Mouse (Mus musculus) forebrain, embryonic 11.5 days (tissue): ENCODE data around the gene Adamts20. TPM values are rescaled to one million over a fixed set of nuclear protein-coding genes. Genes with fewer than 3 reads are reported as not detected.

Experiments used
- ATAC-seq: fragments of 200-750 bp; cut with Nextera tagmentation; replicated peaks from 2 replicates; pipeline ENCODE4 v1.8.0; 2017; ENCODE audit warnings: moderate TSS enrichment; ENCODE audit not compliant: low FRiP score
- DNase-seq: peaks from one replicate; pipeline ENCODE4 v3.0.0-alpha.2; 2017; ENCODE audit warnings: low spot score
- H3K27ac ChIP-seq: fragments of 300-500 bp; sonication (generic); 2 replicates; pipeline ENCODE4 v1.5.1; 2014; ENCODE audit warnings: low read depth, low read length
- H3K27me3 ChIP-seq: fragments of 300-500 bp; sonication (generic); 2 replicates; pipeline ENCODE4 v1.6.1; 2014; ENCODE audit warnings: mild to moderate bottlenecking, low read length, mixed read lengths; ENCODE audit not compliant: control insufficient read depth, insufficient read depth
- H3K36me3 ChIP-seq: fragments of 300-500 bp; sonication (generic); 2 replicates; pipeline ENCODE4 v1.6.1; 2014; ENCODE audit warnings: mild to moderate bottlenecking, low read length, moderate library complexity, mixed read lengths; ENCODE audit not compliant: control insufficient read depth, insufficient read depth
- H3K4me1 ChIP-seq: fragments of 300-500 bp; sonication (generic); replicated peaks from 2 replicates; pipeline ENCODE4 v1.6.1; 2014; ENCODE audit warnings: low read length, mixed read lengths; ENCODE audit not compliant: control insufficient read depth, insufficient read depth
- H3K4me2 ChIP-seq: fragments of 300-500 bp; sonication (generic); 2 replicates; pipeline ENCODE4 v1.6.1; 2014; ENCODE audit warnings: low read depth, mild to moderate bottlenecking, low read length, moderate library complexity, mixed read lengths; ENCODE audit not compliant: severe bottlenecking
- H3K4me3 ChIP-seq: fragments of 300-500 bp; sonication (generic); 2 replicates; pipeline ENCODE4 v1.5.1; 2014; ENCODE audit warnings: low read depth, low read length
- H3K9ac ChIP-seq: fragments of 300-500 bp; sonication (generic); 2 replicates; pipeline ENCODE4 v1.6.1; 2014; ENCODE audit warnings: low read length
- H3K9me3 ChIP-seq: fragments of 300-500 bp; sonication (generic); 2 replicates; pipeline ENCODE4 v1.6.1; 2016; ENCODE audit warnings: low read length, mixed read lengths; ENCODE audit not compliant: control insufficient read depth
- WGBS: fragments of 180-500 bp; shearing (Covaris S2); extraction: QIAGEN DNeasy Blood & Tissue Kit; methylation state at CpG from one replicate; pipeline ENCODE4 v1.1.7; 2014; 5-methylcytosine and 5-hydroxymethylcytosine counted together
- polyA plus RNA-seq: library from polyadenylated mRNA; unstranded; fragments of >200 nt; fragmentation: Nextera tagmentation; extraction: Ambion mirVana; gene quantifications from 2 replicates; pipeline ENCODE4 v1.2.1, GENCODE M21; 2014

The Adamts20 gene
- polyA plus RNA-seq, 1 experiment from 2014 or later = 14.0 TPM

GRCm38 (mm10) chr15:94227388-94227787 lies 237.8 kb downstream of the Adamts20 start:
- Histone ChIP-seq H3K4me2 (no peak overlapping the region), H3K27ac (no peak overlapping the region), H3K4me1 (no peaks in the 10 kb centered on the region), H3K9me3 (no peaks in the 10 kb centered on the region), H3K36me3 (no peaks in the 10 kb centered on the region), H3K4me3 (no peak overlapping the region), H3K27me3 (no peaks in the 10 kb centered on the region), H3K9ac (no peak overlapping the region)
- ATAC-seq = no peak
- WGBS = 84% methylated on average over 1 of the region's 1 CpGs
- no peak for DNase-seq

- Histone ChIP-seq H3K4me1 (no peaks in the 10 kb centered on the region), H3K9me3 (no peaks in the 10 kb centered on the region), H3K27ac (no peak overlapping the region), H3K9ac (no peak overlapping the region), H3K36me3 (no peaks in the 10 kb centered on the region), H3K4me2 (no peak overlapping the region), H3K4me3 (no peak overlapping the region), H3K27me3 (no peaks in the 10 kb centered on the region)
- WGBS = 53% methylated on average over 8 of the region's 8 CpGs
- no peak for DNase-seq
- no peak for ATAC-seq
These were observed 242.1 kb downstream of the Adamts20 start for GRCm38 (mm10) chr15:94223101-94223500.

GRCm38 (mm10) chr15:94220686-94221085 lies 244.5 kb downstream of the Adamts20 start:
- ATAC-seq (no peak), DNase-seq (no peak)
- 84% methylated on average over 8 of the region's 8 CpGs for WGBS
- no peak overlapping the region for H3K4me2 ChIP-seq
- no peaks in the 10 kb centered on the region for H3K4me1 ChIP-seq
- no peaks in the 10 kb centered on the region for H3K9me3 ChIP-seq
- no peak overlapping the region for H3K9ac ChIP-seq
- no peak overlapping the region for H3K27ac ChIP-seq
- no peak overlapping the region for H3K4me3 ChIP-seq
- no peaks in the 10 kb centered on the region for H3K36me3 ChIP-seq
- H3K27me3 ChIP-seq = no peaks in the 10 kb centered on the region

Other genes starting within 250 kb of the Adamts20 start
- gene Pus7l, start 78.1 kb upstream of the Adamts20 start, polyA plus RNA-seq = 9.4 and 9.7 TPM in 2 replicates
- gene Irak4, start 78.2 kb upstream of the Adamts20 start, polyA plus RNA-seq = 2.9 and 3.8 TPM in 2 replicates
- gene Twf1, start 124.5 kb upstream of the Adamts20 start, polyA plus RNA-seq = 101 and 108 TPM in 2 replicates
- gene Tmem117, start 163.8 kb upstream of the Adamts20 start, polyA plus RNA-seq = 0.67 and 0.84 TPM in 2 replicates